In genomic region chr2:4895598-4895997, GRCm38 (mm10) we compare ENCODE assay signal across 26 mouse cellular contexts.
"Had no signal": no experiment of that assay in that cellular context is flagged by ENCODE, and none has a peak within 500 bp of the region (broad histone marks: within the 10 kb centered on the region; RNA-seq: fewer than 3 reads in every experiment).

No protein-coding gene starts in this region.

- H3K27me3 ChIP-seq: heart, embryonic 13.5 days; heart, embryonic 15.5 days; hindbrain, embryonic 13.5 days; hindbrain, embryonic 15.5 days; kidney, embryonic 15.5 days; limb, embryonic 13.5 days; limb, embryonic 15.5 days; liver, embryonic 13.5 days had no signal

- H3K9me3 ChIP-seq: heart, embryonic 13.5 days; heart, embryonic 15.5 days; hindbrain, embryonic 13.5 days; hindbrain, embryonic 15.5 days; kidney, embryonic 15.5 days; limb, embryonic 13.5 days; limb, embryonic 15.5 days; liver, embryonic 13.5 days had no signal

- H3K9ac ChIP-seq: heart, embryonic 13.5 days; heart, embryonic 15.5 days; hindbrain, embryonic 13.5 days; hindbrain, embryonic 15.5 days; kidney, embryonic 15.5 days; limb, embryonic 13.5 days; limb, embryonic 15.5 days; liver, embryonic 13.5 days had no signal

- H3K4me3 ChIP-seq: heart, adult 2 months; heart, embryonic 13.5 days; heart, embryonic 15.5 days; hindbrain, embryonic 13.5 days; hindbrain, embryonic 15.5 days; kidney, embryonic 15.5 days; limb, embryonic 13.5 days; limb, embryonic 15.5 days; liver, embryonic 13.5 days had no signal

- H3K4me1 ChIP-seq: heart, embryonic 13.5 days; heart, embryonic 15.5 days; hindbrain, embryonic 13.5 days; hindbrain, embryonic 15.5 days; kidney, embryonic 15.5 days; limb, embryonic 13.5 days; limb, embryonic 15.5 days; liver, embryonic 13.5 days had no signal

- DNase-seq: gastrocnemius, postnatal 14 days; gastrocnemius, postnatal 36 days; heart, adult 11 months; heart, adult 2 months; heart, postnatal 14 days; heart, postnatal 36 days; kidney, adult 11 months; kidney, adult 2 months; kidney, adult 9 months; kidney, postnatal 14 days; kidney, postnatal 36 days; layer of hippocampus, adult 9-11 months; layer of hippocampus, postnatal 36 days; left cerebral cortex, postnatal 4 days; liver, embryonic 13.5 days had no signal

- H3K4me2 ChIP-seq: heart, embryonic 11.5 days; heart, embryonic 13.5 days; heart, embryonic 15.5 days; hindbrain, embryonic 13.5 days; hindbrain, embryonic 15.5 days; kidney, embryonic 15.5 days; limb, embryonic 13.5 days; limb, embryonic 15.5 days; liver, embryonic 13.5 days had no signal

- H3K27ac ChIP-seq: heart, adult 2 months; heart, embryonic 13.5 days; heart, embryonic 15.5 days; hindbrain, embryonic 13.5 days; hindbrain, embryonic 15.5 days; hindbrain, postnatal 0 days; kidney, embryonic 15.5 days; kidney, postnatal 0 days; limb, embryonic 13.5 days; limb, embryonic 15.5 days; liver, embryonic 13.5 days had no signal

- ATAC-seq: hindbrain, postnatal 0 days; intestine, embryonic 16.5 days had no signal
